Mouse (Mus musculus) liver, embryonic 13.5 days (tissue): ENCODE measurements around the gene Men1. TPM values are rescaled to one million over a fixed set of nuclear protein-coding genes. Genes with fewer than 3 reads are reported as not detected.

Source experiments
- ATAC-seq: fragments of 200-750 bp; cut with Nextera tagmentation; 2 replicates; pipeline ENCODE4 v1.8.0; 2017; ENCODE audit warnings: low read depth, mild to moderate bottlenecking, moderate number of reproducible peaks, moderate library complexity
- DNase-seq: peaks from one replicate; pipeline ENCODE4 v3.0.0; 2022
- H3K27ac ChIP-seq: fragments of 300-500 bp; sonication (generic); 2 replicates; pipeline ENCODE4 v1.5.1; 2015; ENCODE audit warnings: moderate library complexity, mild to moderate bottlenecking, inconsistent platforms
- H3K27me3 ChIP-seq: fragments of 300-500 bp; sonication (generic); 2 replicates; pipeline ENCODE4 v1.6.1; 2015; ENCODE audit warnings: mild to moderate bottlenecking, inconsistent platforms
- H3K36me3 ChIP-seq: fragments of 300-500 bp; sonication (generic); 2 replicates; pipeline ENCODE4 v1.6.1; 2015; ENCODE audit warnings: mild to moderate bottlenecking, inconsistent platforms
- H3K4me1 ChIP-seq: fragments of 300-500 bp; sonication (generic); replicated peaks from 2 replicates; pipeline ENCODE4 v1.6.1; 2015; ENCODE audit warnings: inconsistent platforms
- H3K4me2 ChIP-seq: fragments of 300-500 bp; sonication (generic); 2 replicates; pipeline ENCODE4 v1.6.1; 2015; ENCODE audit warnings: inconsistent platforms, mild to moderate bottlenecking, moderate library complexity
- H3K4me3 ChIP-seq: fragments of 300-500 bp; sonication (generic); replicated peaks from 2 replicates; pipeline ENCODE4 v1.5.1; 2015; ENCODE audit warnings: mild to moderate bottlenecking, inconsistent platforms
- H3K9ac ChIP-seq: fragments of 300-500 bp; sonication (generic); 2 replicates; pipeline ENCODE4 v1.6.1; 2015; ENCODE audit warnings: mild to moderate bottlenecking, inconsistent platforms
- H3K9me3 ChIP-seq: fragments of 300-500 bp; sonication (generic); replicated peaks from 2 replicates; pipeline ENCODE4 v1.6.1; 2016; ENCODE audit warnings: inconsistent platforms
- WGBS: fragments of 180-500 bp; shearing (Covaris S2); methylation state at CpG from one replicate; pipeline ENCODE4 v1.1.7; 2015; ENCODE audit not compliant: insufficient replicate concordance; 5-methylcytosine and 5-hydroxymethylcytosine counted together
- polyA plus RNA-seq: library from polyadenylated mRNA; unstranded; fragments of >200 nt; fragmentation: Nextera tagmentation; extraction: Ambion mirVana; gene quantifications from 2 replicates; pipeline ENCODE4 v1.2.1, GENCODE M21; 2015

Gene Men1
- polyA plus RNA-seq, 1 experiment from 2014 or later, result 26.3 TPM

DNA sequence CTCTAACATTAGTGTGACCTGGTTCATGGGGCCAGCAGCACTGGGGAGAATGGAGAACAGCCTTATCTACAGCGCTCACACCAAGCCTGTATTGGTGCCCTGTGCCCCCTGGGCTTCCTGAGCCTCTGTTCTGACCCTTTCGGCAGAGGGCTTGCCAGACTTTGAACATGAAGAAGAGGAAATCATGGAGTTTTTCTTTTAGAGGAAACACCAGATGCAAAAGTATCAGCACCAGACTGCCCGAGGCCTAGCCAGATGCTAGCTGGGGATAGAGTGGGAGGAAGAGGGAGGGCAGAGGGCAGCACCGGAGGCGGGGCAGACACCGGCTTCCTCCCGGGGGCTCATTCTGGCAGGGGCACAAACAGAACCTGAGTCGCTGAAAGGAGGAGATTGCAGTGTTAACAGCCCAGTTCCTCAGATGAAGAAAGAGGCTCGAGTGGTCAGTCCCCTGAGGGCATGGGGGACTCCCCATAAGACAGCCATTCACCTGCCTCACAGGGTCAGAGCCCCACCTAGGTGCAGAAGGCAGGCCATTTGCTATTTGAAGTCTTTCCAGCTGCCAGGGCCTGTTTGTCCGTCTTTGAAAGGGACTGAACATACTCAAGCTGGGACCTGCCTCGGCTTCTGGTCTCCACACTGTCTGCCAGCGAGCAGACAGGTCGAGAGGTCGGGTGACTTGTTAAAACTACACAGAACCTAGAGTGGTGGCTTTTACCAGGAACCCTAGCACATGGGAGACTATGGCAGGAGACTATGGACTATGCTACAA lies 14.6 kb downstream of the Men1 start:
- peak overlapping the region; percentile 34 for H3K9ac ChIP-seq
- no peaks in the 10 kb centered on the region for H3K9me3 ChIP-seq
- ATAC-seq (peak; percentile 66), DNase-seq (no peak)
- 20% methylated on average over 14 of the region's 14 CpGs for WGBS
- H3K4me2 ChIP-seq, result peak overlapping the region; percentile 39
- peak overlapping the region; percentile 66 for H3K27ac ChIP-seq
- peaks cover 46% of the 10 kb centered on the region for H3K36me3 ChIP-seq
- peaks cover 46% of the 10 kb centered on the region for H3K4me1 ChIP-seq
- H3K4me3 ChIP-seq, result no peak overlapping the region
- H3K27me3 ChIP-seq, result no peaks in the 10 kb centered on the region

DNA sequence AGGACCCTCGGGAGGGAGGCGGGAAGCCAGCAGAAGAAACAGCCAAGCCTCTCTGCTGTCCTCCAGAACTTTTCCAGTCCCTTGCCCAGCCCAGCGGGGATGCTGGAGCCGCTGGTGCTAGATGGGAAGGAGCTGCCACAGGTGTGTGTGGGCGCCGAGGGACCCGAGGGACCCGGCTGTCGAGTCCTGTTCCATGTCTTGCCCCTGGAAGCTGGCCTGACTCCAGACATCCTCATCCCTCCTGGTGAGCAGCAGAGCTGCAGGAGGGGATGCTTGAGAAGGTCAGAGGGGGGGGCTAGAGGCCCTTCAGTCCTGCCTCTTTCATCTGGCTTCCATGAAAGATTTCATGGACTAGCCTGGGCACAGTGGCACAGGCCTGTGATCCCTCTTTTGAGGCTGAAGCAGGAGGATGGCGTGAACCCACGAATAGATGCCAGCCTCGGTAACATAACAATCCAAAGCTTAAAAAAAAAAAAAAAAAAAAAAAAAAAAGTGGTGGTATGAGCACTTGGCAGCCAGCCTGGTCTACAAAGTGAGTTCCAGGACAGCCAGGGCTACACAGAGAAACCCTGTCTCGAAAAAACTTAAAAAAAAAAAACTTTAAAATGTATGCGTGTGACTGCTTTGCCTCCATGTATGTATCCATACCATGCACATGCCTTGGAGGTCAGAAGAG lies 16.8 kb downstream of the Men1 start:
- H3K36me3 ChIP-seq, result peaks cover 31% of the 10 kb centered on the region
- H3K4me3 ChIP-seq, result no peak overlapping the region
- H3K4me2 ChIP-seq, result no peak overlapping the region
- no peaks in the 10 kb centered on the region for H3K27me3 ChIP-seq
- DNase-seq (no peak), ATAC-seq (no peak)
- H3K9ac ChIP-seq, result no peak overlapping the region
- H3K27ac ChIP-seq, result no peak overlapping the region
- peaks cover 36% of the 10 kb centered on the region for H3K4me1 ChIP-seq
- no peaks in the 10 kb centered on the region for H3K9me3 ChIP-seq
- WGBS, result 74% methylated on average over 14 of the region's 14 CpGs

GRCm38 (mm10) chr19:6352107-6352505 lies 17.3 kb downstream of the Men1 start:
- DNase-seq (no peak), ATAC-seq (no peak)
- Histone ChIP-seq H3K27me3 (no peaks in the 10 kb centered on the region), H3K4me1 (peaks cover 36% of the 10 kb centered on the region), H3K4me3 (no peak overlapping the region), H3K4me2 (no peak overlapping the region), H3K27ac (no peak overlapping the region), H3K36me3 (peaks cover 25% of the 10 kb centered on the region), H3K9me3 (no peaks in the 10 kb centered on the region), H3K9ac (no peak overlapping the region)
- WGBS, result 40% methylated on average over 2 of the region's 2 CpGs

GRCm38 (mm10) chr19:6354030-6354429 lies 19.3 kb downstream of the Men1 start:
- H3K36me3 ChIP-seq, result peaks cover 19% of the 10 kb centered on the region
- peaks cover 22% of the 10 kb centered on the region for H3K4me1 ChIP-seq
- no peak overlapping the region for H3K27ac ChIP-seq
- no peaks in the 10 kb centered on the region for H3K27me3 ChIP-seq
- 81% methylated on average over 7 of the region's 7 CpGs for WGBS
- no peak for ATAC-seq
- no peak overlapping the region for H3K4me3 ChIP-seq
- no peak overlapping the region for H3K4me2 ChIP-seq
- no peaks in the 10 kb centered on the region for H3K9me3 ChIP-seq
- no peak for DNase-seq
- H3K9ac ChIP-seq, result no peak overlapping the region

GRCm38 (mm10) chr19:6361291-6361690 lies 26.5 kb downstream of the Men1 start:
- Histone ChIP-seq H3K4me3 (no peak overlapping the region), H3K4me1 (peaks cover 28% of the 10 kb centered on the region), H3K27ac (no peak overlapping the region), H3K4me2 (no peak overlapping the region), H3K9me3 (no peaks in the 10 kb centered on the region), H3K36me3 (peaks cover 23% of the 10 kb centered on the region), H3K27me3 (no peaks in the 10 kb centered on the region), H3K9ac (no peak overlapping the region)
- DNase-seq (no peak), ATAC-seq (no peak)
- 78% methylated on average over 3 of the region's 3 CpGs for WGBS

DNA sequence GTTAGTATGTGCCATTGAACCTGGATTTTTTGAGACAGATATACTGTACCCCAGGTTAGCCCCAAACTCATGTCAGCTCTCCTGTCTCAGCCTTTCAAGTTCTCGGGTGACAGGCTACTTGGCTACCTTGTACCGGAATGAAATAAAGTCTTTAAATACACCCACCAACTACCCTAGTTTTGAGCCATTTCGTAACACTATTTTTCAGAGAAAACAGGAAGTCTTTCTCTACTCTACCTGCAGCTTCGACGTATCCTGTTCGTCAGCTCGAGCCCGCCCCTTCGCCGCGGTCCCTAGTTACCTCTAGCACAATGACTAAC lies 28.3 kb downstream of the Men1 start:
- ATAC-seq, result no peak
- H3K4me1 ChIP-seq, result peaks cover 39% of the 10 kb centered on the region

GRCm38 (mm10) chr19:6363411-6364240 lies 28.8 kb downstream of the Men1 start, which contains the start of gene Sf1:
TSS of gene Sf1 (plus strand) at chr19:6363690.
- ATAC-seq, result peak; percentile 92
- H3K4me2 ChIP-seq, result peak within 1 kb of the TSS; percentile 87
- H3K4me3 ChIP-seq, result peak within 1 kb of the TSS; percentile 98
- H3K4me1 ChIP-seq, result peaks cover 41% of the 10 kb centered on the region
- peaks cover 46% of the 10 kb centered on the region for H3K36me3 ChIP-seq
- H3K9ac ChIP-seq, result peak within 1 kb of the TSS; percentile 99
- H3K27ac ChIP-seq, result peak within 1 kb of the TSS; percentile 97
- no peaks in the 10 kb centered on the region for H3K9me3 ChIP-seq
- under 1% methylated on average over 84 of the region's 85 CpGs for WGBS
- no peaks in the 10 kb centered on the region for H3K27me3 ChIP-seq
- peak; percentile 100 for DNase-seq

More for the DNA sequence above, 28.3 kb downstream of the Men1 start:
- Histone ChIP-seq H3K27me3 (no peaks in the 10 kb centered on the region), H3K36me3 (peaks cover 41% of the 10 kb centered on the region), H3K4me2 (peak overlapping the region; percentile 74), H3K27ac (peak overlapping the region; percentile 71), H3K4me3 (peak overlapping the region; percentile 98), H3K9me3 (no peaks in the 10 kb centered on the region), H3K9ac (peak overlapping the region; percentile 74)
- DNase-seq, result no peak
- whole genome bisulfite sequencing, result under 1% methylated on average over 11 of the region's 11 CpGs

DNA sequence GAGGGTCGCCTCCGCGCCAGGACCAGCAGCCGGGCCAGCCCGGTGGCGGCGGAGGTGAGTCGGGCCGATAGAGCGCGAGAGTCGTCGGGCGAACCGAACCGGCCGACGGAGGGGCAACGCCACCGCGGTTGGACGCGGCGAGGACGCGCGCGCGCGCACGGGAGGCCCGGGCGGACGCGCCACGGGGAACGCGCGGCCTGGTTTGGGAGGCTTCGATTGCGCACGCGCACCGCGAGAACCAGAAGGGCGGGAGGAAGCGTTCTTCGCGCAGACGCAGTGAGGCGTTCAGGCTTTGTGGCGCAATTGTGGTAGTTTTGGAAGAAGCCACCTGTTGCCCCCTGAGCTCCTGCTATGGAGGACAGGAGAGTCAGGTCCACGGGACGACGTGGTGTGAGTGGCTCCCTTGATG lies 29.5 kb downstream of the Men1 start:
- Histone ChIP-seq H3K4me2 (peak overlapping the region; percentile 87), H3K4me1 (peaks cover 44% of the 10 kb centered on the region), H3K4me3 (peak overlapping the region; percentile 98), H3K9me3 (no peaks in the 10 kb centered on the region), H3K36me3 (peaks cover 53% of the 10 kb centered on the region), H3K27ac (peak overlapping the region; percentile 97), H3K9ac (peak overlapping the region; percentile 99), H3K27me3 (no peaks in the 10 kb centered on the region)
- DNase-seq (peak; percentile 87), ATAC-seq (no peak)
- WGBS, result 0% methylated on average over 55 of the region's 55 CpGs

DNA sequence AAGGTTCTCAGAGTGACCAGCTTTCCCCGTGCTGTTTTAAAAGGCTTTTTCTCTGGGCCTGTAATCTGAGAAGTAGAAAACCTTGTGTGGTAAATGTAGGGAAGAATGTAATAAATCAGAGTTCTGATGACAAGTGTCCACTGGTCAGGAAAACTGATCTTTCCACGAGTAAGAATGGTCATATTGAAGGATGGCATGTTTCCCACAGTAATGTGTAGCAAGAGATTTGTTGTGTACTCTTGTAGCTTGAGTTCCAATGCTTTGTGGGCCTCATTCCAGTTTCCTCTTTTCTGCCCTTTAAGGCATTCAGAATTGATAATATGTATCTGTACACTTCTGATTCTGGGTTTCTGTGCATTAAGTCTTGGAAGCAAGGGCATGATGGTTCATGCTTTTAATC lies 30.1 kb downstream of the Men1 start:
- H3K9ac ChIP-seq, result peak overlapping the region; percentile 99

DNA sequence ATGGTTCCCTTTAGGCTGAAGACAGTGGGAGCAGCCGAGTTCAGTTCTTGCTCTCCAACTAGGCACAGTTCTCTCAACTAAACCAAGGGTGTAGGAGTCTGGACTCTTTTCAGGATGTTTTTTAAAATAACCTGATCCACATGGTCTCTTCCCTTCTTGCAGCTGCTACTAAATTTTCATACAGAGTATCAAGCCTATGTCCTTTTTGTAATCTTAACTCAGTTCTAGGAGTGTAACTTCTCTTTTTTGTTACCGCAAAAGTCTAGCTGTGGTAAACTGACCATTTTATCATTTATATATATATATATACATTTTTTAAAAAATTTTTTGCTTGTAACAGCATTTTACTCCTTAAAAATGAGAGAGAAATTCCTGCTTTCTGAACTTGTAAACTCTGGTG lies 35.4 kb downstream of the Men1 start:
- H3K27me3 ChIP-seq, result no peaks in the 10 kb centered on the region
- no peak overlapping the region for H3K27ac ChIP-seq
- H3K9ac ChIP-seq, result no peak overlapping the region
- no peak overlapping the region for H3K4me3 ChIP-seq
- ATAC-seq (no peak), DNase-seq (no peak)
- H3K36me3 ChIP-seq, result peaks cover 99% of the 10 kb centered on the region
- WGBS, result 86% methylated on average over 2 of the region's 2 CpGs
- peaks cover 30% of the 10 kb centered on the region for H3K4me1 ChIP-seq
- no peaks in the 10 kb centered on the region for H3K9me3 ChIP-seq
- H3K4me2 ChIP-seq, result no peak overlapping the region

More for the DNA sequence above, 30.1 kb downstream of the Men1 start:
- Histone ChIP-seq H3K4me1 (peaks cover 44% of the 10 kb centered on the region), H3K4me3 (peak overlapping the region; percentile 98), H3K36me3 (peaks cover 57% of the 10 kb centered on the region), H3K4me2 (peak overlapping the region; percentile 87), H3K9me3 (no peaks in the 10 kb centered on the region), H3K27me3 (no peaks in the 10 kb centered on the region), H3K27ac (peak overlapping the region; percentile 97)
- 0% methylated on average over 2 of the region's 2 CpGs for WGBS
- no peak for ATAC-seq
- no peak for DNase-seq

- Histone ChIP-seq H3K4me2 (no peak overlapping the region), H3K9me3 (no peaks in the 10 kb centered on the region), H3K9ac (no peak overlapping the region), H3K4me1 (peaks cover 11% of the 10 kb centered on the region; the same call in 1 of the 2 replicates), H3K4me3 (no peak overlapping the region), H3K27ac (no peak overlapping the region), H3K27me3 (no peaks in the 10 kb centered on the region), H3K36me3 (peaks cover 99% of the 10 kb centered on the region)
- WGBS, result 90% methylated on average over 3 of the region's 3 CpGs
- DNase-seq (no peak), ATAC-seq (no peak)
These were observed 37.7 kb downstream of the Men1 start for GRCm38 (mm10) chr19:6372433-6372832.
